Mouse (Mus musculus) limb, embryonic 15.5 days (tissue): ENCODE measurements around the gene Negr1. TPM values are rescaled to one million over a fixed set of nuclear protein-coding genes. Genes with fewer than 3 reads are reported as not detected.

Experiments
- ATAC-seq: fragments of 200-750 bp; cut with Nextera tagmentation; 2 replicates; pipeline ENCODE4 v1.8.0; 2017; ENCODE audit warnings: low read depth, moderate TSS enrichment; ENCODE audit not compliant: insufficient number of reproducible peaks, low FRiP score, low TSS enrichment
- H3K27ac ChIP-seq: fragments of 300-500 bp; sonication (generic); 2 replicates; pipeline ENCODE4 v1.5.1; 2015; ENCODE audit warnings: moderate library complexity, mild to moderate bottlenecking, inconsistent platforms
- H3K27me3 ChIP-seq: fragments of 300-500 bp; sonication (generic); 2 replicates; pipeline ENCODE4 v1.6.1; 2015; ENCODE audit warnings: inconsistent platforms
- H3K36me3 ChIP-seq: fragments of 300-500 bp; sonication (generic); 2 replicates; pipeline ENCODE4 v1.6.1; 2015; ENCODE audit warnings: inconsistent platforms
- H3K4me1 ChIP-seq: fragments of 300-500 bp; sonication (generic); 2 replicates; pipeline ENCODE4 v1.6.1; 2015; ENCODE audit warnings: inconsistent platforms
- H3K4me2 ChIP-seq: fragments of 300-500 bp; sonication (generic); 2 replicates; pipeline ENCODE4 v1.6.1; 2015; ENCODE audit warnings: mild to moderate bottlenecking, inconsistent platforms
- H3K4me3 ChIP-seq: fragments of 300-500 bp; sonication (generic); 2 replicates; pipeline ENCODE4 v1.5.1; 2015; ENCODE audit warnings: mild to moderate bottlenecking, inconsistent platforms
- H3K9ac ChIP-seq: fragments of 300-500 bp; sonication (generic); 2 replicates; pipeline ENCODE4 v1.6.1; 2015; ENCODE audit warnings: inconsistent platforms
- H3K9me3 ChIP-seq: fragments of 300-500 bp; sonication (generic); 2 replicates; pipeline ENCODE4 v1.6.1; 2016; ENCODE audit warnings: inconsistent platforms
- WGBS: fragments of 180-500 bp; shearing (Covaris S2); methylation state at CpG from one replicate; pipeline ENCODE4 v1.1.7; 2015; 5-methylcytosine and 5-hydroxymethylcytosine counted together
- polyA plus RNA-seq: library from polyadenylated mRNA; unstranded; fragments of >200 nt; fragmentation: Nextera tagmentation; extraction: Ambion mirVana; gene quantifications from 2 replicates; pipeline ENCODE4 v1.2.1, GENCODE M21; 2015

Negr1 gene
- polyA plus RNA-seq, 1 experiment from 2014 or later: 6.8 TPM

DNA sequence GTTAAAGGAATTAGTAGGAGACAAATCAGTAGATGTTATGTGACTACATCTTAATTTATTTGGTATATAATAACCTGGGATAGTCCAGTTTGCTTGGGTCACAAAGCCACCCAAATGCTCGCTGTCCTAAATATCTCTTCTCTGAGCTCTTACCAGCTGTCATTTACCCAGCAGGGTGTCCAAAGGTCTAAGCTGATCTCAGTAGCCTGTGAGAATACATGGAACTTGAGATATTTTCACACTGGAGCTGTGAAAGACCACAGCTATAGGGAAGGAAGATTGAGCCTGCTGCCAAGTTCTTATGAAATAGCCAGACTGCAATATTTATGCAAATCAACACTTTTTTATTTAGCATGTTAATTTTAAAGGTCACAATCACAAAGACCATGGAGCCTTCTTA lies 141.6 kb downstream of the Negr1 start:
- no peak for ATAC-seq
- 78% methylated on average over 1 of the region's 1 CpGs for WGBS

DNA sequence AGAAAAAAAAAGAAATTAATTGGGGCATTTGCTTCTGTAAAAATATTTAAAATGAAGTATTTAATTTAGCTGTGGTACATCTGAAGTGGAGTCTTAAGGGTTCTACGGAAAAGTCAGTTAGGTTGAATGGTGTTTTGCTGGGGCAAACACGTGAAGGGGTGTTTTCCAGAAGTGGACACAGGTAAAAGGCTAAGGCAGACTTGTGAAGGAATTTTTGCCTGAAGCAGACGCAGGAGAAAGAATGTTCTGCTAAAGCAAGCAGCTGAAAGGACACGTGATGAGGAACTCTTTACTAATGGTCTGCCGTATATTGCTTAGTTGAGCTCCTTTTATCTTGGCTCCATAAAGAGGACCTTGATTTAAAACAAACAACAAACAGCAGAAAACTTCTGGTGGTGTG lies 148.6 kb downstream of the Negr1 start:
- WGBS: 29% methylated on average over 5 of the region's 5 CpGs
- H3K4me3 ChIP-seq: no peak overlapping the region
- no peaks in the 10 kb centered on the region for H3K9me3 ChIP-seq
- no peaks in the 10 kb centered on the region for H3K27me3 ChIP-seq
- peaks cover 3% of the 10 kb centered on the region; the same call in 1 of the 2 replicates for H3K4me1 ChIP-seq
- no peaks in the 10 kb centered on the region for H3K36me3 ChIP-seq
- no peak for ATAC-seq
- no peak overlapping the region for H3K27ac ChIP-seq
- no peak overlapping the region for H3K4me2 ChIP-seq
- H3K9ac ChIP-seq: no peak overlapping the region

More for the DNA sequence above, 141.6 kb downstream of the Negr1 start:
- Histone ChIP-seq H3K4me3 (no peak overlapping the region), H3K9ac (no peak overlapping the region), H3K9me3 (no peaks in the 10 kb centered on the region), H3K36me3 (no peaks in the 10 kb centered on the region), H3K4me2 (no peak overlapping the region), H3K27ac (no peak overlapping the region), H3K27me3 (no peaks in the 10 kb centered on the region), H3K4me1 (no peaks in the 10 kb centered on the region)

DNA sequence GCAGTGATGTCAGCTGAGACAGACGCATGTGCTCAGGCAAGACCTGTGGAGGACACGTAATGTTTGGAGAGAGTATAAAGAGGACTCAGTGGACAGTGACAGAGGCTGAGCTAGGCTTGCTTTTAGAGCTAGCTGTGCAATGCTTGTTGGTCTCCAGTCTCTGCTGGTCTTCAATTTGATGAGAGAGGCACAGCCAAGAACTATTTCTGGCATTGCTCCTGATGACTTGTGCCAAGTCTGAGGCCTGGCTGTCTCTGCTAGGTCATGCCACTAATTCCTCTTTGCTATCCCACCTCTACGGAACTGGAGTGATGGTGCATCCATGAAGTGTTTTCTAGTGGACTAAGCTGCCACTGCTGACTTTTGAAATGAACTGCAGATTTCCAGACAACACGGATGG lies 149.1 kb downstream of the Negr1 start:
- 54% methylated on average over 4 of the region's 4 CpGs for WGBS
- no peaks in the 10 kb centered on the region for H3K36me3 ChIP-seq
- no peak overlapping the region for H3K9ac ChIP-seq
- H3K4me3 ChIP-seq: no peak overlapping the region
- no peak overlapping the region for H3K4me2 ChIP-seq
- no peaks in the 10 kb centered on the region for H3K27me3 ChIP-seq
- no peaks in the 10 kb centered on the region for H3K9me3 ChIP-seq
- no peak overlapping the region for H3K27ac ChIP-seq
- no peak for ATAC-seq
- H3K4me1 ChIP-seq: peaks cover 3% of the 10 kb centered on the region; the same call in 1 of the 2 replicates

DNA sequence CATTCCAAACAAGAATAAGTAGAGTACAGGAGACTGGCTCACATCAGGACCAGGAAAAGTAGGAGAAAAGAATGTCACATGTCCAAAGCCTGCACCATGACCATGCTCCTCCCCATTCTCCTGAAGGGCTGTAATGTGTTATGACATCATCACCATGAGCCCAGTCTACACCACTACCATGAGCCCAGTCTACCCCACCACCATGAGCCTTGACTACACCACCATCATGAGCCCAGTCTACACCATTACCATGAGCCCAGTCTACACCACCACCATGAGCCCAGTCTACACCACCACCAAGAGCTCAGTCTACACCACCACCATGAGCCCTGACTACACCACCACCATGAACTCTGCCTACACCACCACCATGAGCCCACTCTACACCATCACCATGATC lies 174.7 kb downstream of the Negr1 start:
- H3K9me3 ChIP-seq: no peaks in the 10 kb centered on the region
- H3K27me3 ChIP-seq: no peaks in the 10 kb centered on the region
- H3K36me3 ChIP-seq: no peaks in the 10 kb centered on the region
- H3K4me2 ChIP-seq: no peak overlapping the region
- H3K27ac ChIP-seq: no peak overlapping the region
- H3K4me3 ChIP-seq: no peak overlapping the region
- ATAC-seq: no peak
- H3K9ac ChIP-seq: no peak overlapping the region
- H3K4me1 ChIP-seq: no peaks in the 10 kb centered on the region

DNA sequence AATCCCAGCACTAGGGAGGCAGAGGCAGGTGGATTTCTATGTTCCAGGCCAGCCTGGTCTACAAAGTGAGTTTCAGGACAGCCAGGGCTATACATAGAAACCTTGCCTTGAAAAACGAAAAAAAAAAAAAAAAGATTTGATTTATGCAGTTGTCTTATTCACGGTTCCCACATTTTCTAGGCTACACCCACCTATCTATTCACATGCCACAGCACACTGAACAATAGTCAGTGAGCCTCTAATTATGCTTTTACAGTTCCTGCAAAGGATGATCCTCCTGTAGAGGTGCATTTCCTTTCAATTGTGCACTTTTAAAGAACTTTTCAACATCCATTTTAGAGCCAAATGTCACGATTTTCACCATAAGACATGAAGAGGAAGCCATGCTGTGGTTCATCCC lies 177.9 kb downstream of the Negr1 start:
- Histone ChIP-seq H3K4me2 (no peak overlapping the region), H3K4me1 (no peaks in the 10 kb centered on the region), H3K36me3 (no peaks in the 10 kb centered on the region), H3K4me3 (no peak overlapping the region), H3K27me3 (no peaks in the 10 kb centered on the region), H3K9me3 (no peaks in the 10 kb centered on the region), H3K27ac (no peak overlapping the region), H3K9ac (no peak overlapping the region)
- 69% methylated on average over 3 of the region's 3 CpGs for WGBS
- ATAC-seq: no peak

DNA sequence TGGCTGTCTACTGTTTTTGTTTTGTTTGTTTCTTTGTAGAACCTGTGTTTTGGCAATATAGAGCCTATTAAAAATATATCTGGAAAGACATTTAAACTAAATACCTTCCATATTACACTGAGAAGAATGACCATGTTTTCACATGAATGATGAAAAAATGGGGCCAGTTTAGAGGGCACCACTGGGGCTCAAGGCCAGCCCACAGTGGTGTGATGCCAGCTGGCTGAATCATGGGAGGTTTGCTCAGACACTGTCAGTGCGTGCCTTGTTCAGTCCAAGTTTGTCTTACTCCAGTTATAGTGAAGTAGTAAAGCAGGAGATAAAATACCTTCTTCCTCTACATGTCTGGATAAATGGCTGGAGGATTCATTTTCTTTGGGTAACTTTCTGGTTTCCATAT lies 181.7 kb downstream of the Negr1 start:
- Histone ChIP-seq H3K27me3 (no peaks in the 10 kb centered on the region), H3K27ac (no peak overlapping the region), H3K4me1 (no peaks in the 10 kb centered on the region), H3K9me3 (no peaks in the 10 kb centered on the region), H3K9ac (no peak overlapping the region), H3K4me3 (no peak overlapping the region), H3K4me2 (no peak overlapping the region), H3K36me3 (no peaks in the 10 kb centered on the region)
- ATAC-seq: no peak
- WGBS: 51% methylated on average over 1 of the region's 1 CpGs

DNA sequence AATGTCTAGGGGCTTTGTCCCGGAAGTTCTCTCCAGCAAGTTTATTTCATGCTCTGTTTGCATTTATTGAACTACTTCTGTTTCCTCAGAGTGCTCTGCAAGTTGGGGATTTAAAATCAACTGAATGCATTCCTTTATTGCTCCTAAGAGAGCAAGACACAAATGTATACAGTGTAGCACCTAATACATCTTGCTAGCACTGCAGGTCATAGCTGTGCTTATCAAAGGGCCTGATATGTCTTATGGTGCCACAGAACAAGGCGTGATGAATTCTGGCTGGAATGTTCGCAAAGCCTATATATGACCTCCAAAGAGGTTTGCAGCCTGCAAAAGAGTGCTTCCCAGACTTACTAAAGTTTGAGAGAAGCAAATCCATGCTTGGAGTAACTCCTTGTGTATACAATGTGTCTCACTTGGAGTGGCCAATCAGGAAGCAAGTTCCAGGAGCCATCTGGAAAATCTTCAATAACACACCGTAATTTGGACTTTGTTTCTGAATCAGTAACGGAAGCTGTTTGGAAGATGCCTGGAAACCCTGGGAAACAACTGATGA lies 183.7 kb downstream of the Negr1 start:
- no peaks in the 10 kb centered on the region for H3K4me1 ChIP-seq
- no peak overlapping the region for H3K4me2 ChIP-seq
- WGBS: 45% methylated on average over 5 of the region's 5 CpGs
- H3K4me3 ChIP-seq: no peak overlapping the region
- no peak overlapping the region for H3K27ac ChIP-seq
- no peak overlapping the region for H3K9ac ChIP-seq
- H3K36me3 ChIP-seq: no peaks in the 10 kb centered on the region
- no peaks in the 10 kb centered on the region for H3K9me3 ChIP-seq
- H3K27me3 ChIP-seq: no peaks in the 10 kb centered on the region
- no peak for ATAC-seq

DNA sequence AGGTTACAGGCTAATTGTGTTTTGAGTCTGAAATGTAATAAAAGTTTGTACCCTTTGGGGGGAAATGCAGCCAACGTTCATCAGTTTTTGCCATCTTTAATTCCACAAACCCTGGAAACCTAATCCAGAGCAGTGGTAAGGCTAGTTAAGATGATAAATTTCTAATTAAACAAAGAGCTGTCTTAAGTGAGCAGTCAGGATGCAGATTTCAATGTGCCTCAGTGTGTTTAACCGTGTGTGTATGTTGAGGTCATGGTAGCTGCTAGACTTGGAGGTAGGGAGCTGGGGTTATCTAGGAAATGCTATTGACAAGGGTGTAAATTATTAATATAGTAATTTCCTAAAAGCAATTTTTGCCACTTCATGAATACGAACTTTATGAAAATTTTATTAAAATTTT lies 185.9 kb downstream of the Negr1 start:
- Histone ChIP-seq H3K4me2 (no peak overlapping the region), H3K9me3 (no peaks in the 10 kb centered on the region), H3K27me3 (no peaks in the 10 kb centered on the region), H3K4me1 (no peaks in the 10 kb centered on the region), H3K27ac (no peak overlapping the region), H3K4me3 (no peak overlapping the region), H3K9ac (no peak overlapping the region), H3K36me3 (no peaks in the 10 kb centered on the region)
- 52% methylated on average over 3 of the region's 3 CpGs for WGBS
- ATAC-seq: no peak

DNA sequence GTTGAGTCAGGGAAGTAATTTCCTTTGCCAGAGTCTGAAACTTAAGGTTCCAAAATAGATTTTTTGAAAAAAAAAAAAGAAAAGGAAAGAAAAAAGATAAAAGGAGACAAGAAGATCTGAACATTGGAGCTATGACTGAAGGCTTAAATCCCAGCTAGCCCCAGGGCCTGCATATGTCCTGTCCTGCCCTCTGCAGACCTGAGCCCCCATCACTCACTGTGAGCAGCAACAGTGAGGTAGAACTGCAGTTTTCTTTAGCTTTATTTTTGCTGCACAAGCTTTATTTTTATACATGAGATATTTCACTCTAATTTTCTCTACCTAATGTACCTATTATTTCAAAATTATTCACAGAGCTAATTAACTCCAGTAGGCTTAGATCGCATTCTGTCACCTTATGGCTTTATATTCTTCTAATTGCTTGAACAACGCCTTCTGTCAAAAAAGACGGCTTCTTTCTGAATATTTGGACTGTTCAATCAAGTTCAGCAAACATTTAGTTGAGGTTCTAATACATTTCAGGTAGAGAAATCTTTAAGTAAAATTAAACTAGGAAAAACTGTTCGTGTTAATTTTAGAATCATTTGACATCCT lies 192.3 kb downstream of the Negr1 start:
- ATAC-seq: no peak
- no peak overlapping the region for H3K9ac ChIP-seq
- H3K4me1 ChIP-seq: no peaks in the 10 kb centered on the region
- H3K27ac ChIP-seq: no peak overlapping the region
- WGBS: 44% methylated on average over 4 of the region's 4 CpGs
- no peaks in the 10 kb centered on the region for H3K36me3 ChIP-seq
- no peak overlapping the region for H3K4me2 ChIP-seq
- H3K4me3 ChIP-seq: no peak overlapping the region
- H3K9me3 ChIP-seq: no peaks in the 10 kb centered on the region
- H3K27me3 ChIP-seq: no peaks in the 10 kb centered on the region

DNA sequence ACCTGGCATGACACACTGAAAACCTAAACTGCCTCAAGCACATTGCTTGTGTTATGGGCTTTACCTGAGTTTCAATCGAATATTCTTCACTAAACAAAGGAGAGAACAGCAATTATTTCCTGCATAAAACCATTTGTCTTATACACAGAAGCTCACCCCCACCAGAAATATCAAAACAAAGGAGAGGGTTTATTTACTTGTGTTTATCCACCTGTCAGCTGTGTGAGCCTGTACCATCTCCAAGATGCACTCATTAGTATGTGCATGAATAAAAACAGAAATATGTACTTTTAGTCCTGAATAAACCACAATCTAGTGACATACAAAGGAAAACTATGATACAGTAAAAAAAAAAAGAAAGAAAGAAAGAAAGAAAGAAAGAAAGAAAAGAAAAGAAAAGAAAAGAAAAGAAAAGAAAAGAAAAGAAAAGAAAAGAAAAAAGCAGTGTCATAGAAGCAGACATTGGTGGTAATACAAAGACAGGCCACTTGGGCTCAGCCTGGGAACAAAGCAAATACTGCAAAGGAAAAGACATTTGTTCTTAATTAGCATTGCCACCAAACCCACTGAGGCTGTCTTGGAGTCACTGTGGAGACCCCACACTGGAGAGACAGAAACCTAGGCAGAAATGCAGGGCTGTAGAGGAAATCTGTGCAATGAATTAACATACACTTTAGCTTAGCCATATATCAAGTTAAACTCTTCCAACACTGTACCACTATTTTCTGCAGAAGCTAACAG lies 193.4 kb downstream of the Negr1 start:
- Histone ChIP-seq H3K27me3 (no peaks in the 10 kb centered on the region), H3K4me2 (no peak overlapping the region), H3K9me3 (no peaks in the 10 kb centered on the region), H3K4me3 (no peak overlapping the region), H3K27ac (no peak overlapping the region), H3K9ac (no peak overlapping the region), H3K4me1 (no peaks in the 10 kb centered on the region), H3K36me3 (no peaks in the 10 kb centered on the region)
- no peak for ATAC-seq
- WGBS: 67% methylated on average over 1 of the region's 1 CpGs

DNA sequence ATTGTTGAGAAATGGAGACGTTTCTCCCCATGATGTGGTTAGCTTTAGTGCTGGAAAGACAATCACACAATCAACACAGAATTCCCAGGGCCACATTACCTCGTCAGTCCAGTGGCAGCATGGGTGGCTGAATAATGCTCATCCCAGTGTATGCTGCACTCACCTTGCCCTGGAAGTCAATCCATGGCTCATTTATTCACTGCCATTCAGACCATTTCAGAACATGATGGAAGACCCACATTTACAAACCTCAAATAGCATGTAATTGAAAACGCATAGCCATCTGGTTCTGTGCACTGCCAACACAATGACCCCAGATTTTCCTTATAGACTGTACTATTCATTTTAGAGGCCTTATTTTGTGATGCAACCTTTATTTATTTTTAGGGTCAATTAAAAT lies 203.4 kb downstream of the Negr1 start:
- 59% methylated on average over 3 of the region's 3 CpGs for WGBS
- ATAC-seq: no peak
- H3K27ac ChIP-seq: no peak overlapping the region
- H3K4me1 ChIP-seq: no peaks in the 10 kb centered on the region
- no peaks in the 10 kb centered on the region for H3K27me3 ChIP-seq
- no peaks in the 10 kb centered on the region for H3K36me3 ChIP-seq
- no peak overlapping the region for H3K4me2 ChIP-seq
- H3K4me3 ChIP-seq: no peak overlapping the region
- no peak overlapping the region for H3K9ac ChIP-seq
- H3K9me3 ChIP-seq: no peaks in the 10 kb centered on the region

DNA sequence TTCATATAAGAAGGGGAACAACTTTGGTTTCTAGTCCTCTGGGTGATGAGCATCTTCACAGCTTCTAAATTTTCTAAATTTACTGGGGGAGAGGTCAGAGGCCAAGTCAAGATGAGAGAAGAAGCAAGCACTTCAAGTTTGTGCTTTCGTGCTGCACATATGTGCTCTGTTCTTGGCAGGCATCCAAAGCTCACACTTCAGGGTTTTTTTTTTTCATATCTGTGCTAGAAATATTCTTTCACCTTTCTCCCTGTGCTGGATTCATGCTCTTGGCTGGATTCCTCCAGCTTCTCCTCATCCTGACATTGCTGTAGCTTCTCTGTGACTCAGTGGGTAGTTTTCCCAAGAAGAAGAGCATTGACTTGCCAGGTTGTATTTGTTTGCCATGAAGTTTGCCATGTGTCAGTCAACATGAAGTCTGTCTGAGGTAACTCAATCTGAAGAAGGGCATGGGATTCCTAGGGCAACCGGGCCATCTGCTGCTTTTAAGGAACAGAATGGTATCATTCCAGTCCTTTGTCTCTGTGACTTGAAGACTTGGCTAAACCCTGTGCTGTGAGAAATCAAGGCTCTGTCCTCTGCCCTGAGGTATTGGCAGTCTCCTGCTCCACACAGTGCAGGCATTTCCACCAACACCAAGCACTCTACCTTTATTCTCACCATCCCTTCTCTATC lies 204.7 kb downstream of the Negr1 start:
- Histone ChIP-seq H3K36me3 (no peaks in the 10 kb centered on the region), H3K27ac (no peak overlapping the region), H3K9ac (no peak overlapping the region), H3K4me2 (no peak overlapping the region), H3K27me3 (no peaks in the 10 kb centered on the region), H3K4me1 (no peaks in the 10 kb centered on the region), H3K4me3 (no peak overlapping the region), H3K9me3 (no peaks in the 10 kb centered on the region)
- ATAC-seq: no peak
- WGBS: 56% methylated on average over 2 of the region's 2 CpGs
